19 mouse cellular contexts compared by ENCODE assay signal in genomic region chr2:25940503-25940902, GRCm38 (mm10). TPM values are rescaled to one million over a fixed set of nuclear protein-coding genes. Genes with fewer than 3 reads are reported as not detected.
DNase-seq lines count a peak whose midpoint lies in the region; ATAC-seq and TF ChIP-seq lines count a peak whose summit lies in the region.
"Had no signal": no experiment of that assay in that cellular context is flagged by ENCODE, and none has a peak within 500 bp of the region (broad histone marks: within the 10 kb centered on the region; RNA-seq: fewer than 3 reads in every experiment).

No protein-coding gene starts in this region.

- peak; percentile 55 for DNase-seq in heart, adult 11 months
- DNase-seq in heart, adult 2 months, result no peak
- peak; percentile 54 for DNase-seq in thymus, adult 2 months
- peak; percentile 60 for DNase-seq in thymus, postnatal 25 days
- no peak for DNase-seq in gastrocnemius, postnatal 14 days
- DNase-seq in cerebellum, adult 8-10 months, result no peak
- no peak for DNase-seq in MN1 (ENCODE audit: low spot score)
- DNase-seq: adrenal gland, adult 2 months; adrenal gland, postnatal 25 days; cerebellum, adult 2 months; cerebellum, postnatal 14 days; heart, postnatal 4 days had no signal

- TF ChIP-seq EP300 in heart, adult 2 months (IDR thresholded peaks at IDR 0.05; ENCODE audit: insufficient read depth, low read depth, low read length), result no peak

- H3K4me1 ChIP-seq in heart, adult 2 months (ENCODE audit: control insufficient read depth, insufficient read depth, low read length), result no peaks in the 10 kb centered on the region
- H3K4me1 ChIP-seq in thymus, adult 2 months (replicated peaks; ENCODE audit: control insufficient read depth, insufficient read depth, low read length), result peaks cover 11% of the 10 kb centered on the region
- H3K4me1 ChIP-seq: embryonic facial prominence, embryonic 12.5 days; forebrain, embryonic 15.5 days; heart, embryonic 12.5 days; hindbrain, embryonic 13.5 days had no signal

- H3K27ac ChIP-seq in heart, adult 2 months, result no peak overlapping the region
- H3K27ac ChIP-seq in thymus, adult 2 months (ENCODE audit: control insufficient read depth, insufficient read depth, low read length), result peak overlapping the region; percentile 89
- H3K27ac ChIP-seq: embryonic facial prominence, embryonic 12.5 days; forebrain, embryonic 15.5 days; hindbrain, embryonic 13.5 days; hindbrain, postnatal 0 days had no signal

- ATAC-seq in common myeloid progenitor, adult 5-6 weeks (replicated peaks; ENCODE audit: low read depth, poor library complexity, severe bottlenecking), result peak; percentile 66
- ATAC-seq: forebrain, embryonic 15.5 days; hindbrain, postnatal 0 days had no signal

- no peak for TF ChIP-seq CTCF in heart, adult 2 months (IDR thresholded peaks at IDR 0.05)
- TF ChIP-seq CTCF in thymus, adult 2 months (IDR thresholded peaks at IDR 0.05; ENCODE audit: borderline replicate concordance, control insufficient read depth, extremely low read depth, insufficient read depth, low read length, poor library complexity), result no peak

- no peak for TF ChIP-seq POLR2A in heart, adult 2 months (IDR thresholded peaks at IDR 0.05; ENCODE audit: insufficient read depth, low read depth, low read length)
- TF ChIP-seq POLR2A in thymus, adult 2 months (IDR thresholded peaks at IDR 0.05; ENCODE audit: control insufficient read depth, extremely low read depth, insufficient read depth, low read length, poor library complexity), result no peak

- H3K27me3 ChIP-seq in heart, adult 2 months (ENCODE audit: control insufficient read depth, insufficient read depth, low read length), result no peaks in the 10 kb centered on the region
- H3K27me3 ChIP-seq in thymus, adult 2 months (ENCODE audit: control insufficient read depth, insufficient read depth, low read length), result no peaks in the 10 kb centered on the region
- H3K27me3 ChIP-seq: CH12.LX; embryonic facial prominence, embryonic 12.5 days; forebrain, embryonic 15.5 days; heart, embryonic 12.5 days; hindbrain, embryonic 13.5 days had no signal

- no peaks in the 10 kb centered on the region for H3K79me2 ChIP-seq in heart, adult 2 months (replicated peaks; ENCODE audit: control insufficient read depth, insufficient read depth, low read length)

- H3K4me3 ChIP-seq in heart, adult 2 months, result no peak overlapping the region
- no peak overlapping the region for H3K4me3 ChIP-seq in thymus, adult 2 months (ENCODE audit: control insufficient read depth, insufficient read depth, low read length)
- H3K4me3 ChIP-seq: embryonic facial prominence, embryonic 12.5 days; forebrain, embryonic 15.5 days; heart, embryonic 12.5 days; hindbrain, embryonic 13.5 days had no signal

- intact Hi-C loops in heart, adult 2 months (cut with DNase I), result no loop called here
- intact Hi-C loops in gastrocnemius, postnatal 14 days (cut with DNase I; ENCODE audit: low total_unique reads), result no loop called here

- H3K36me3 ChIP-seq in heart, adult 2 months (ENCODE audit: control insufficient read depth, insufficient read depth, low read length), result no peaks in the 10 kb centered on the region
- peaks cover 39% of the 10 kb centered on the region for H3K36me3 ChIP-seq in thymus, adult 2 months (ENCODE audit: control insufficient read depth, insufficient read depth, low read length)

- whole genome bisulfite sequencing in heart, adult 2 months, result 62% methylated on average over 6 of the region's 6 CpGs
- 10% methylated on average over 6 of the region's 6 CpGs for WGBS in thymus, adult 2 months

- no peak overlapping the region for H3K9ac ChIP-seq in heart, adult 2 months (ENCODE audit: low read depth, low read length)
- H3K9ac ChIP-seq: embryonic facial prominence, embryonic 12.5 days; forebrain, embryonic 15.5 days; heart, embryonic 12.5 days; hindbrain, embryonic 13.5 days had no signal

RNA-seq across cellular contexts. Expression of gene Camsap1, which starts 42.6 kb away (rescaled TPM):
- total RNA-seq in heart, adult 2 months (2021), result 10 to 100 TPM; 38.9 to 45.1 TPM
- polyA plus RNA-seq in heart, adult 2 months (2012; rRNA removed), result 7.4 and 13.5 TPM in 2 replicates
- total RNA-seq in common myeloid progenitor, adult 5-6 weeks (2017), result 46.6 and 58.5 TPM in 2 replicates
- polyA plus RNA-seq in thymus, adult 2 months (2012; rRNA removed), result 20.7 and 21.7 TPM in 2 replicates
- total RNA-seq in gastrocnemius, postnatal 14 days (2021), result 10 to 100 TPM; 24.9 to 27.4 TPM

Comparison
In these comparisons a context has a peak if more than half of its experiments do, and no peak if none do; other contexts are left out.
1. DNase-seq: peak in heart, adult 11 months (single experiment), thymus, adult 2 months (single experiment) and thymus, postnatal 25 days (single experiment); none in heart, adult 2 months (0 of 2), gastrocnemius, postnatal 14 days (single experiment), cerebellum, adult 8-10 months (single experiment) and MN1 (single experiment).